Mouse (Mus musculus): ENCODE measurements at regions not wholly inside any gene's neighbourhood (a gene's known extent, or its start where the extent isn't known, plus 50 kb on each side); places are given as distances from the start of the nearest gene placed in this dataset.

DNA sequence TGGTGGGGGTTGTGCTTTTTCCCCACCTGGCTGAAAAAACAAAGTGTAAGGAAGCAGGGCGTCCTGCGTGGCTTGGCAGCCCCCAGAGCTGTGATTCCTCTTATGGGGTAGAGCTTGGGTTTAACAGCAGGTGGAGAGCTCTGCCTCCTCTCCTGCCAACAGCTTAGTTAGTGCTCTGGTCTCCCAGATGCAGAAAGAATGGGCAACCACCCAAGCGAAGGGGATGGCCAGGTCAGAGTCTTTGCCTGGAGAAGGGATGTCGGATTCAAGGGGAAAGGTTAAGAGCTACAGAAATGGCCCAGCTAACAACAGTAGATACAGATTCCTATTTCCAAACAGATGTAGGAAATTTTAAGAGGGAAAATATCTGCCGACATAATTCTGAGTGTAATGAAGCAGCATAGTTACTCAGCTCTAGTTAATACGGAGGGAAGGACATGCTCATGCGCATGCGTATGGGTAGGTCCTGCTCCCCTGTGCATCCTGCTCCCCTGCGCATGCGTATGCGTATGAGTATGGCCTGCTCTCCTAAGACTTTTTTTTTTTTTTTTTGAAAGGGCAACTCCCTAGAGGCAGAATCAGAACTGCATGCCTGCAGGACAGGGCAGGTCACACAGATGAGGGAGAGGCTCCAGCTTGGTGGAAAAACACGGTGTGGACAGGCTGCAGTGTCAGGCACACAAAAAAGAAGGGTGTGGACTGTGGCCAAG, 72.5 kb upstream of the Bod1 start:
- 85% methylated on average over 12 of the region's 12 CpGs for WGBS
- no peaks in the 10 kb centered on the region for H3K4me1 ChIP-seq (replicated peaks; ENCODE audit: control insufficient read depth, insufficient read depth, low read length)
- DNase-seq (ENCODE audit: low spot score) (no peak), ATAC-seq (replicated peaks; ENCODE audit: low FRiP score, low TSS enrichment, low read depth) (no peak)
- no peak overlapping the region for H3K4me3 ChIP-seq (ENCODE audit: low read depth, low read length)
- H3K9ac ChIP-seq (ENCODE audit: low read length): no peak overlapping the region
- H3K27me3 ChIP-seq (replicated peaks; ENCODE audit: control insufficient read depth, insufficient read depth, low read length): no peaks in the 10 kb centered on the region
- H3K27ac ChIP-seq (ENCODE audit: low read depth): no peak overlapping the region
- H3K36me3 ChIP-seq (ENCODE audit: control insufficient read depth, insufficient read depth, low read length): no peaks in the 10 kb centered on the region
- no peaks in the 10 kb centered on the region for H3K9me3 ChIP-seq (ENCODE audit: control insufficient read depth, low read length)
- H3K4me2 ChIP-seq (ENCODE audit: low read length): no peak overlapping the region

DNA sequence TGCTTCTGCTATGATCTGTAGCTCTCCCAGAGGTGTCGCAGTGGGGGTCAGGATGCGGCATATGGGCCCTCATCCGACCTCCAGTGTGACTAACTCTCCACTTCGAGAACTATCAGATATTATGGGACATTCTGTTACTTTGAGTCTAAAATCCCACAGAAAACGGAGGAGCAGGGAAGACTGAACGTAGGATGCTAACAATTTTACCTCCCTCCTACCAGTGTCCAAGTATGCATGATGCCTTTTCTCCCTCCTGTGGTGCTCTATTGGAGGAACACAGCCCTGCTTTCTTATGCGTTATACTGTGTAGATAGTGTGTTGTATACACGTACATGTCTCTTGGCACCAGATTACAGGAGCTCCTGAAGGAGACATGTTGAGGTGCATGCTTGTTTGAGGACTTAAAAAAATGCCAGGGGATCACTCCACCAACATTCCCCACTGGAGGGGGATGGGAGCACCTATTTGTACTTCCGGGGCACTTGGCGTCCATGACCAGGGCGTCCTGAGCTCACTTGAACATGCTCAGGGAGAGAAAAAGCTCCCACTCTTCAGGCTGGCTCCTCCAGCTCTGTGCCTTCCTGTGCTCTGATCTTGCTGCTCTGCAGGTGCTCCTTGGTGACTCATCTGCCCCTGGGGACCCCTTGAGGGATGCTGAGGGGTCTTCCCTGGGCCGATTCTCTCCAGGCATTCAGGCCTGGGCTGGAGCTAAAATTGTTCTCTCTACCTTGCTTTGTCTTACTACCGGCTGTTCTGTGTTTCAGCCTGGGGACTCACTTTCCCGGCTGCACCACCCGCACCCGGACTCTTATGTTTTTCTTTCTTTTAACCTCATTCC, 73.6 kb upstream of the Bod1 start:
- H3K9me3 ChIP-seq (ENCODE audit: control insufficient read depth, low read length): no peaks in the 10 kb centered on the region
- no peak overlapping the region for H3K27ac ChIP-seq (ENCODE audit: low read depth)
- no peak for ATAC-seq (replicated peaks; ENCODE audit: low FRiP score, low TSS enrichment, low read depth)
- H3K9ac ChIP-seq (ENCODE audit: low read length): no peak overlapping the region
- no peak overlapping the region for H3K4me3 ChIP-seq (ENCODE audit: low read depth, low read length)
- H3K27me3 ChIP-seq (replicated peaks; ENCODE audit: control insufficient read depth, insufficient read depth, low read length): no peaks in the 10 kb centered on the region
- WGBS: 73% methylated on average over 16 of the region's 16 CpGs
- H3K36me3 ChIP-seq (ENCODE audit: control insufficient read depth, insufficient read depth, low read length): no peaks in the 10 kb centered on the region
- H3K4me2 ChIP-seq (ENCODE audit: low read length): no peak overlapping the region
- H3K4me1 ChIP-seq (replicated peaks; ENCODE audit: control insufficient read depth, insufficient read depth, low read length): no peaks in the 10 kb centered on the region
- DNase-seq (ENCODE audit: low spot score): no peak

DNA sequence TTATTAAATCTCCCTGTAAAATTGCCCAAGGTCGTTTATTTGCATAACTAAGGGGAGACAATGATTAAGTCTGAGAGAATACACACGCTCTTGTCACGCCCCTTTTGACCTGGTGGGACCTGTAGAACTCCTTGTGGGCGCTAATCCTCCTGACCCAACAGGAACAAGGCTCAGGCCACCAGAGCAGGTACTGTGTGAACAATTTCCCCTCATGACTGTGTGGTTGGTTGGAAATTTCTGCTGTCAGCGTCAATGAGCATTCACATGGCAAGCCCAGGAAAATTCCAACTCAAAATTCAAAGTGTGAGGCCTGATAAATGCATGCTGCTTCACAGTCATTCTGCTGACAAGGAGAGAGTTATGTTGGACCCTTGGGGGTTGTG, 74.2 kb upstream of the Bod1 start:
- Histone ChIP-seq H3K27ac (ENCODE audit: low read depth) (no peak overlapping the region), H3K4me2 (ENCODE audit: low read length) (no peak overlapping the region), H3K9ac (ENCODE audit: low read length) (no peak overlapping the region), H3K4me1 (replicated peaks; ENCODE audit: control insufficient read depth, insufficient read depth, low read length) (no peaks in the 10 kb centered on the region), H3K4me3 (ENCODE audit: low read depth, low read length) (no peak overlapping the region), H3K9me3 (ENCODE audit: control insufficient read depth, low read length) (no peaks in the 10 kb centered on the region), H3K27me3 (replicated peaks; ENCODE audit: control insufficient read depth, insufficient read depth, low read length) (no peaks in the 10 kb centered on the region), H3K36me3 (ENCODE audit: control insufficient read depth, insufficient read depth, low read length) (no peaks in the 10 kb centered on the region)
- DNase-seq (ENCODE audit: low spot score) (no peak), ATAC-seq (replicated peaks; ENCODE audit: low FRiP score, low TSS enrichment, low read depth) (no peak)
- WGBS: 57% methylated on average over 5 of the region's 5 CpGs

DNA sequence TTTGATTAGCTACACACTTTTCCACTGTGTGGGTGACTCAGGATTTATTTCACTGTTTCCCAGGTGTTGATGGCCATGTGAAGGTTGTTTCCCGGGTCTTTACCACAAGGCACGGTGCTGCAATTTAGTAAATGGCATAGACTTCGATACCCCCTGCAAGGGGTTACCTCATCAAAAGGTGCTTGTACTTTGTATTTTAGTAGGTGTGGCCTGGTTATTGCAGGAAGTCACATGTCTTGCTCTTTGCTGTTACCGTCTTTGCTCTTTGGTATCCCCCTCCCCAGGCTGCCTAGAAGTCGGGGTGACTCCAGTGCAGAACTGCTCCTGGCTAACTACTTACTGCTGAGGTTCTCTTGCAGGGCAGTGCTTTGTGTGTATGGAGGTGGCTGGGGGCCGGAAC, 74.8 kb upstream of the Bod1 start:
- Histone ChIP-seq H3K36me3 (ENCODE audit: control insufficient read depth, insufficient read depth, low read length) (no peaks in the 10 kb centered on the region), H3K4me3 (ENCODE audit: low read depth, low read length) (no peak overlapping the region), H3K4me1 (replicated peaks; ENCODE audit: control insufficient read depth, insufficient read depth, low read length) (no peaks in the 10 kb centered on the region), H3K27ac (ENCODE audit: low read depth) (no peak overlapping the region), H3K27me3 (replicated peaks; ENCODE audit: control insufficient read depth, insufficient read depth, low read length) (no peaks in the 10 kb centered on the region), H3K9ac (ENCODE audit: low read length) (no peak overlapping the region), H3K4me2 (ENCODE audit: low read length) (no peak overlapping the region), H3K9me3 (ENCODE audit: control insufficient read depth, low read length) (no peaks in the 10 kb centered on the region)
- 70% methylated on average over 6 of the region's 6 CpGs for WGBS
- ATAC-seq (replicated peaks; ENCODE audit: low FRiP score, low TSS enrichment, low read depth) (no peak), DNase-seq (ENCODE audit: low spot score) (no peak)

DNA sequence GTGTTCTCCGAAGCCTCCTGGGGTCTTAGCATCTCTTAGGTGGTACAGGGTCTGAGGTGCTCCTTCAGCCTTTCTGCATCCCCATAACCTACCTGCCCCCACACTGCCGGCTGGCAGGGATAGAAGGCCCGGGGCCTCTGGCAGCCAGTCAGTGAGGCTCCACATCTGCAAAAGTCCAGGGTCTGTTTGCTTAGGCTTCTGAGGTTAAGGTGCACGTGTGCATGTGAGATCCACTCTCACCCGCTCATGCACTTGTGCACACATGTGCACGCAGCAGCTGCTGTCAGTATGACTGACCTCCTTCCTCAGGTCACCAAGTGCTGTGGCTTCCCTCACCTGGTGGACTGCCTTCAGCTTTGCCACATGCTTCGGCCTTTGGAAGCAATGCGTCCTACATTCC, 75.3 kb upstream of the Bod1 start:
- Histone ChIP-seq H3K4me1 (replicated peaks; ENCODE audit: control insufficient read depth, insufficient read depth, low read length) (no peaks in the 10 kb centered on the region), H3K9me3 (ENCODE audit: control insufficient read depth, low read length) (no peaks in the 10 kb centered on the region), H3K4me3 (ENCODE audit: low read depth, low read length) (no peak overlapping the region), H3K4me2 (ENCODE audit: low read length) (no peak overlapping the region), H3K27ac (ENCODE audit: low read depth) (no peak overlapping the region), H3K9ac (ENCODE audit: low read length) (no peak overlapping the region), H3K27me3 (replicated peaks; ENCODE audit: control insufficient read depth, insufficient read depth, low read length) (no peaks in the 10 kb centered on the region), H3K36me3 (ENCODE audit: control insufficient read depth, insufficient read depth, low read length) (no peaks in the 10 kb centered on the region)
- no peak for ATAC-seq (replicated peaks; ENCODE audit: low FRiP score, low TSS enrichment, low read depth)
- DNase-seq (ENCODE audit: low spot score): no peak
- 77% methylated on average over 8 of the region's 8 CpGs for WGBS

DNA sequence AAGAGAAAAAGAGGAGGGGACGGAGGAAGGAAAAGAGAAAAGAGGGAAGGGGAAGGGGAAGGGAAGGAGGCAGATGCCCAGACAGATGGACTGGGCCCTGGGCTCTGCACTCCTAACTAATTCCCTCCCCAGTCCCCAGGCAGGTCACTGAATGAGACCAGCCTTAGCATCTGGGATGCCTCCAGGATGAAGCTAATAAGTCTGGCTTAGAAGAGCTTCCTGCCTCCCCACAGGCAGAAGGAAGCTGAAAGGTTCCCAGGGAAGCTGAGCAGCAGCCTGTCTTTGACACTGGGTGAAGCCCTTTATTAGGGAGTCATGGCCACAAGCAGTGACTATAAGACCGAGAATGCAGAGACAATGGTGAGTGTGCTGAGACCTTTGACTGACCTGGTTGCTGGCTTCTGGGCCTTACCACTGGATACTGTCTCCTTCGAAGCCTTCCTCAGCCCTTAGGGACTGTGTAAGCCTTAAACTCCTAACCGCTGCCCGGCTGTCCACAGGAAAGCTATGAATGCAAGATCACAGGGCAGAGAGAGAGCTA, 76.7 kb upstream of the Bod1 start:
- no peak for DNase-seq (ENCODE audit: low spot score)
- H3K27ac ChIP-seq (ENCODE audit: low read depth): no peak overlapping the region
- H3K4me2 ChIP-seq (ENCODE audit: low read length): no peak overlapping the region
- H3K4me1 ChIP-seq (replicated peaks; ENCODE audit: control insufficient read depth, insufficient read depth, low read length): no peaks in the 10 kb centered on the region
- ATAC-seq (replicated peaks; ENCODE audit: low FRiP score, low TSS enrichment, low read depth): no peak
- no peaks in the 10 kb centered on the region for H3K9me3 ChIP-seq (ENCODE audit: control insufficient read depth, low read length)
- H3K9ac ChIP-seq (ENCODE audit: low read length): no peak overlapping the region
- no peak overlapping the region for H3K4me3 ChIP-seq (ENCODE audit: low read depth, low read length)
- H3K36me3 ChIP-seq (ENCODE audit: control insufficient read depth, insufficient read depth, low read length): no peaks in the 10 kb centered on the region
- no peaks in the 10 kb centered on the region for H3K27me3 ChIP-seq (replicated peaks; ENCODE audit: control insufficient read depth, insufficient read depth, low read length)
- WGBS: 75% methylated on average over 5 of the region's 5 CpGs

DNA sequence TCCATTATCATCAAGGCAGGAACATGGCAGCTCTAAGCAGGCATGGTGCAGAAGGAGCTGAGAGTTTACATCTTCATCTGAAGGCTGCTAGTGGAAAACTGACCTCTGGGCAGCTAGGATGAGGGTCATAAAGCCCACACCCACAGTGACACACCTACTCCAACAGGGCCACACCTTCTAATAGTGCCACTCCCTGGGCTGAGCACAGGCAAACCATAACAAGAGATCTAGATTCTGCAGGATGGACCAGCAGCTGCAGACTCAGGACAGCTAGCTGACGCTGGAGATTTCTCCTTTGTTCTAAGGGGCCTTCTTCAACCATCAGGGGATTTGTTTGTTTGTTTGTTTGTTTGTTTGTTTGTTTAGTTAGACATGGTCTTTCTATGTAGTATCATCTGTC, 79.6 kb upstream of the Bod1 start:
- ATAC-seq (replicated peaks; ENCODE audit: low FRiP score, low TSS enrichment, low read depth): no peak
- no peak for DNase-seq (ENCODE audit: low spot score)
- WGBS: 81% methylated on average over 1 of the region's 1 CpGs

DNA sequence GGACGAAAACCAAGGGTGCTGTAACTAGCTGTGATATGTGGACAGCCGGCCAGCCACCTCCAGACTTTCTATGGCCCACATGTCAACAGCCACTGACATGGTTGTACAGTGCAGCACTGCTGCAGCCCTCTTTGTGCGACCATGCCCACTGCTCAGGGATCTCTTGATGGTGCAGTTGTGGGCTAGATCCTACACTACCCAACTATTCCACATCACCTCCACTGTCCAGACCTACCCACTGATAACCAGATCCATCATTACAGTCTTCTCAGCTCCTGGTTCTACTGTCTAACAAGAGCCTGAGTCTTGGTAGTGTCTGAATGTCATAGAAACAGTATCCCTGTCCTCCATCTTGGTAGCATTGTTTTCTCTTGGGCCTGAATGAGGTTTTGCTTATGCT, 81.5 kb upstream of the Bod1 start:
- Histone ChIP-seq H3K4me1 (replicated peaks; ENCODE audit: control insufficient read depth, insufficient read depth, low read length) (no peaks in the 10 kb centered on the region), H3K9me3 (ENCODE audit: control insufficient read depth, low read length) (no peaks in the 10 kb centered on the region), H3K36me3 (ENCODE audit: control insufficient read depth, insufficient read depth, low read length) (no peaks in the 10 kb centered on the region), H3K4me2 (ENCODE audit: low read length) (no peak overlapping the region), H3K9ac (ENCODE audit: low read length) (no peak overlapping the region), H3K27ac (ENCODE audit: low read depth) (no peak overlapping the region), H3K4me3 (ENCODE audit: low read depth, low read length) (no peak overlapping the region), H3K27me3 (replicated peaks; ENCODE audit: control insufficient read depth, insufficient read depth, low read length) (no peaks in the 10 kb centered on the region)
- no peak for DNase-seq (ENCODE audit: low spot score)
- WGBS: 84% methylated on average over 3 of the region's 3 CpGs
- ATAC-seq (replicated peaks; ENCODE audit: low FRiP score, low TSS enrichment, low read depth): no peak

More for the DNA sequence above, 79.6 kb upstream of the Bod1 start:
- no peak overlapping the region for H3K27ac ChIP-seq (ENCODE audit: low read depth)
- H3K27me3 ChIP-seq (replicated peaks; ENCODE audit: control insufficient read depth, insufficient read depth, low read length): no peaks in the 10 kb centered on the region
- H3K4me2 ChIP-seq (ENCODE audit: low read length): no peak overlapping the region
- H3K9ac ChIP-seq (ENCODE audit: low read length): no peak overlapping the region
- H3K36me3 ChIP-seq (ENCODE audit: control insufficient read depth, insufficient read depth, low read length): no peaks in the 10 kb centered on the region
- H3K4me1 ChIP-seq (replicated peaks; ENCODE audit: control insufficient read depth, insufficient read depth, low read length): no peaks in the 10 kb centered on the region
- no peak overlapping the region for H3K4me3 ChIP-seq (ENCODE audit: low read depth, low read length)
- no peaks in the 10 kb centered on the region for H3K9me3 ChIP-seq (ENCODE audit: control insufficient read depth, low read length)

All from intestine, embryonic 14.5 days (tissue).